Mouse (Mus musculus) large intestine, adult 2 months (tissue): ENCODE data around the gene Cwc22. TPM values are rescaled to one million over a fixed set of nuclear protein-coding genes. Genes with fewer than 3 reads are reported as not detected.

Source experiments
- DNase-seq: peaks from one replicate; pipeline ENCODE4 v3.0.0-alpha.2; 2012; ENCODE audit warnings: low read depth, low spot score
- WGBS: fragments of 180-500 bp; shearing (Covaris S2); methylation state at CpG from one replicate; pipeline ENCODE4 v1.1.7; 2018; 5-methylcytosine and 5-hydroxymethylcytosine counted together
- polyA plus RNA-seq: library from polyadenylated mRNA; depleted of rRNA; stranded (reverse); fragments of >200 nt; gene quantifications from 2 replicates; pipeline ENCODE4 v1.2.3, GENCODE M21; 2012

Cwc22 gene
- polyA plus RNA-seq, 1 experiment: 3.0 TPM

DNA sequence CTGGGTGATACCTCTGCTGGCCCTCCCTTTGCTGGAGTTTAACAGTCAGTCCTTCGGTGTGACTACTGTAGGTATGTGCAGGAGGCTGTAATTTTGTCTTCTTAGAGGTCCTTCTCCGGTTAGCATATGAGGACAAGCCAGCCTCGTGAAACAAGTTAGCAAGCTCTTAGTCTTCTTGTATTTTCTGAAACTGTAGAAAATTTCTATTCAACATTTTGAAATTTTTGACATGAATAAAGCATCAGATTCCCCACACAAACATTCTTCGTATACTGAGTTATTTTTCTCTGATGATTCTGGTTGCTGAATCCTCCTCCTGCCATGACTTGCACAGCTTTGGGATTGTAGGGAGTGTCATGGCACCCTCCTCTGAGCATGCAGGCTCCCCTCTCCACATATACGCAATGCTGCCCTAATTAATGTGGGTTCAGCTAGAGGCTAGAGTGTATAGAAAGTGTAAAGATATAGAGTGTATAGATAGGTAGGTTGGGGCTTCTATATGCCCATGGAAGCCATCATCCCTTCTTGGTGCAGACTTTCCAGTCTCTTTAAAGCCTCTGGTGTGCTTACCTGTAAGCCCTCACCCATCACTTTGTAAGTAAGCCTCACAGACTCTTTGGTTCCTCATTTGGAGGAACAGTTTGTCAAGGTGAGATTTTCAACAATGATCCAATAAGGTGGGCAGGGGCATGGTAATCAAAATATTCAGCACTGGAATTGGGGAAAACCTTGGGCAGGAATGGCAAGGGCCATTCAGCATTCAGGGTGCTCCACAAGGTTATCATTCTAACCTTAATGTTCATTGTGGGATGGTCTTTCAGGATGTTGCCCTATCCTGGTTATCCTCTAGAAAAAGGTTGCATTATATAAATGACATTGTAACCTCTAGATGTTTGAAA lies 64.6 kb downstream of the Cwc22 start:
- 77% methylated on average over 5 of the region's 5 CpGs for WGBS
- DNase-seq: no peak

DNA sequence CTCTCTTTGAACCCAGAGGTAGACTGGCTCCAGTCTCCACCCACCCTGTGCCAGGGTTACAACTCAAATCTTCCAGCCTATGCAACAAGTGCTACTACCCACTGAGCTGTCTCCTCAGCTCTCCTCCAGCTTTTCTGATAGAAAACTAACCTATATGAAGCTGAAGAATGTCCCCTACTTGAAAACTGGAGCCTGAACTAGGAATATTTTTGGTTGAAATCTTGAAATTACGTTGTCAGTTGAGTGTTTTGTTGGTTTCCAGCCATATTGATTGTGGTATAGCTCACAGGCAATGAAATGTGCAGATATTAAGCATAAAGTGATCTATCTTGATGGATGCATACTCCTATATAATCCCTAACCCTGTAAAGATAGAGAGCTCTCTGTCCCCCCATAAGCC lies 65.8 kb downstream of the Cwc22 start:
- WGBS: 53% methylated on average over 1 of the region's 1 CpGs
- no peak for DNase-seq

DNA sequence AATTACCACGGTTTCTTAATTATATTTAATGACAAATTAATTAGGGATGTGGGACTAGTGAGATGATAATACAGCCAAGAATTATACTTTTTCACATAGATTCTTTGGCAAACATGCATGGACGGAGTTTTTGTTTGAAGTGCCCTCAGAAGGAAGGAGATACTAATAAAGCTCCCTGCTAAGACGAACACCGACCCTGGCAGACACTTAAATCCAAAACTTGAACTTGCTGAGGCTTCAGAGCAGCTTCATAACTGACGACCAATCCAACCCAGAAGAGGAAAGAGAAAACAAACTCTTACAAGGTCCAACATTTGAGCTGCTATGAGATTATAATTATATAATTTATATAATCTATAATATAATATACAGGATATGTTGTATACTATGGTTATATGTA lies 66.4 kb downstream of the Cwc22 start:
- 63% methylated on average over 5 of the region's 5 CpGs for WGBS

GRCm38 (mm10) chr2:77877156-77877855 lies 68.9 kb downstream of the Cwc22 start:
- DNase-seq: no peak
- 86% methylated on average over 10 of the region's 10 CpGs for WGBS

More for the DNA sequence above, 66.4 kb downstream of the Cwc22 start:
- no peak for DNase-seq

DNA sequence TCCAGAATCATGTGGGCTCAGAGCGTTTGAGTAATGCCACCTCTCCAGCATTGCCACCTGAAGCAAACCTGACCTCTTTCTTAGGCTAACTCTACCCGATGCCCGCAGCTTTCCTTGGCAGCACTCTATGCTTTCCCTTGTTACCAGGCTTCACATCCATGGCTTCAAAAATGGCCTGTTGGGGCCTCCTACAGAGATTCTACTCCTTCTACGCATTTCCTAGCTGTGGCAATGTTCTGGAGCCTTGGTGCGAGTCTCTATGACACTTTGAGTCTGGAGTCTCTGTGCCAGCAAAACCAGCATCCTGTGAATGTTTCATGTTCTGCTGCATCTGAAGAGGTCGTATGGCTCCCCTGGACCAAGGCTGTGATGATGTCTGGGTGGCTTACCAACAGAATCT lies 69.8 kb downstream of the Cwc22 start:
- no peak for DNase-seq
- WGBS: 84% methylated on average over 6 of the region's 6 CpGs

DNA sequence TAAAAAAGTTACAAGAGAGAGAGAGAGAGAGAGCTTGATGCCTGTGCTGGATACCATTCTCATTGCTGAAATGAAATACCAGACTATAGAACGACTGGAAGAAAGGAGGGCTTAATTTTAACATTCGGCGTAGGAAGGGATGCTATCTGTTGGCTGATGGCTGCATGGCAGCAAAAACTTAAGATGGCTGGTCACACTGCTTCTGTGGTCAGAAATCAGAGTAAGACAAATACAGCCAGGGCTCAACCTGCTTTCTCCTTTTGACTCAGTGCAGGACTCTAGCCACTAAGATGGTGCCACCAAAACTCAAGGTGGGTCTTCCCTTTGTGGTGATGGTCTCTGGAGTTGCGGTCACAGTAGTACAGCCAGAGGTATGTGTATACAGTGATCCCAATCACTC lies 70.7 kb downstream of the Cwc22 start:
- no peak for DNase-seq
- WGBS: 90% methylated on average over 4 of the region's 4 CpGs

- DNase-seq: no peak
- 73% methylated on average over 3 of the region's 3 CpGs for WGBS
Measured at GRCm38 (mm10) chr2:77874678-77875077, 71.5 kb downstream of the Cwc22 start.

DNA sequence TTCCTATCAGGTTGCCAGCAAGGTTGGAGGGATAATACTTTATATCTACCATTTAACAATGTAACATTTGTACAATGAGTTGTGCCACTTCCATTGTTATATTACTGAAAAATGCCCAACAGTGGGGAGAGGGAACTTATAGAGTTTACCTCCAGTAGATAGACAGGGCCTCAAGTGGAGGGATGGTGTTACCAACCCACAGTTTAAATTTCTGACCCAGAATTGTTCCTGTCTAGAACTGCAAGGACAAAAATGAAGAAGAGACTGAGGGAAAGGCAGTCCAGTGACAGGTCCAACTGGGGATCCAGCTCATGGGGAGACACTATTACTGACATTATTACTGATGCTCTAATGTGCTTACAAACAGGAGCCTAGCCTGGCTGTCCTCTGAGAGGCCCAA lies 72.4 kb downstream of the Cwc22 start:
- DNase-seq: no peak

DNA sequence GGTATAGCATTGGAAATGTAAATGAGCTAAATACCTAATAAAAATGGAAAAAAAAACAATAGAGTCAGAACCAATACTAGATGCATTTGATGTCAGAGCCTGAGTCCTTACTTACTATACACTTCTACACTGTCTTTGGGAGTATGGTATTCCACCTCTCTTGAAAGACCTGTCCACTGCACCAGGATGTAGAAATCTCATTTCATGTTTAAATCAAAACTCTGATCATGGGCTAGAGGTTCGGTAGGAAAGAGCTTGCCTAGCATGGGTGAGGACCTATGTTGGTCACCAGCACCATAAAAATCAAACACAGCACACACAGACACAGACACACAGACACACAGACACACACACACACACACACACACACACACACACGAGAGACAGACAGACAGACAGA lies 73.5 kb downstream of the Cwc22 start:
- no peak for DNase-seq
- 69% methylated on average over 2 of the region's 2 CpGs for WGBS

DNA sequence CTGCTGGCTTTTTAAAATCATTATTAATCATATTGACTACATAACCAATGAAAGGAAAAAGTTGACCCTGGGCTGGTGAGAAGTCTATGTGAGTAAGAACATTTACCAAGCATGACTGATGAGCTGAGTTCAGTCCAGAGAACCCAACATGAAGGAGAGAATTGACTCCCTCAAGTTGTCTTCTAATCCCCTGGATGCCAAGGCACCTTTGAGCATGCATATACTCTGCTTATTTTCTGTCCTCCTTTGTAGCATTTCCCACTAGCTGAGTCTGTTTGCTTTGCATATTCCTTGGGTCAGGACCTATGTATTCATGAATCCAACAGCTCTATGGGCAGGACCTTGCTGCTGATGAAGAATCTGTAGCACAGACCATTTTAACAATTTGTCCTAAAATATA lies 75.0 kb downstream of the Cwc22 start:
- no peak for DNase-seq

DNA sequence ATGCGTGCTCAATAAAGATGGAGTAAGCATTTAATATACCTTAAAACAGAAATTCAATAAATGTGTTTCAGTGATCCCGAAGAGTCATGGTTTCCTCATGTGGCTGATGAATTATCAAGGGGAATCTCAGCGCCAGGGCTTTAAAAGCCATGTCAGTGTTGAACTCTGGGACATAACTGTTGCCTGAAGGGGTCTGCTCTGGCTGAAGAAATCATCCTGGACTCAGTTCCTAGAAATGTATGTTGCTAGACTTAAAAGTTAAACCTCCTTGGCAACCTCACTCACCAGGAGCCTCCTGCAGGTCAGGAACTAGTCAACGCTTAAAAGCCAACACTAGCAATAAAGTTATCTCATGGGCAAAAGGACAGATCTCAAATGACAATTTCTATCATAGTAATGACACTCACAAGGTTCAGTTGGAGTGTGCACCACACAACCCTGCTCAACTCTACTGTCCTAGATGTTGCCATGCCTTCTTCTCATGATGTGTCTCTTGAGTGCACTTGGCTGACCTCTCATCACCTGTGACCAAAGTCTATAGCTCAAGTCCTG lies 76.4 kb downstream of the Cwc22 start:
- WGBS: 90% methylated on average over 4 of the region's 4 CpGs
- no peak for DNase-seq

GRCm38 (mm10) chr2:77863934-77864333 lies 82.2 kb downstream of the Cwc22 start:
- WGBS: 70% methylated on average over 6 of the region's 6 CpGs
- DNase-seq: no peak

GRCm38 (mm10) chr2:77863522-77863921 lies 82.7 kb downstream of the Cwc22 start:
- 66% methylated on average over 15 of the region's 15 CpGs for WGBS
- DNase-seq: no peak

DNA sequence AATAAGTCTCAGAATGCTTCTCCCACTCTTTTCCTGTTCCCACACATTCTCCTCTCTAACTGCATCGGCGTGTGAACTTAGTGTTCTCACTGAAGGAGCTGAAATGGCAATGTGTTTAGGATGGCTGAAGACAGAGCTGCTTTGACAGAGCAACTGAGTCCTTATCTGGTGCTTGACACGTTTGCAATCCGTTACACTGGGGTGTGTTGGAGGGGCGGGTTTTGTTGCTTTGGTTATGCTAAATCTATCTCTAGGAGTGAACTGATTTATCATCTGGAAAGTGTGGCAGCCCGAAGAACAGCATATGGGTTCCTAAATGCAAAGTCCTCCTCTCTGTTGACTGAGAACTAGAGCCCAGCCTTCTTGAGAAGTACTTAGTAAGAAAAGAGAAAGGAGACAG lies 104.7 kb downstream of the Cwc22 start:
- 50% methylated on average over 6 of the region's 6 CpGs for WGBS
- no peak for DNase-seq

DNA sequence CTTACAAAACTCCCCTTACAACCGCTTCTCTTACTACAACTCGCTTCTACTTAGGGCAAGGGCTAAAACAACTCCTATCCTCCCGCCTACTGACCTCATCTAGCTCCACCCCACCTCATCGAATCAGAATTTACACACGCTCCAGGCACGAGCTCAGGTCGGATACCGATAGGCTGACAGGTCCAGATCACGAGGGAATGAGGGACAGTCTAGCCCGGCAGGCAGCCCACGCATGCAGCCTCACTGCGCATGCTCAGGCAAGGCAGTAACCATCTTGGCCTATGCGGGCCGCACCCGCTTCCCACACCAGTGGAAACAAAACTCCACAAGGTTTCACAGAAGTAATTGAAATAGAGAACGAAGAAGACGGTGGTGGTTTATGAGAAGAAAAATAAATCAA lies 106.6 kb downstream of the Cwc22 start:
- no peak for DNase-seq
- 87% methylated on average over 17 of the region's 17 CpGs for WGBS

- WGBS: 76% methylated on average over 1 of the region's 1 CpGs
- DNase-seq: no peak
Measured at GRCm38 (mm10) chr2:77838688-77839087, 107.5 kb downstream of the Cwc22 start.

- 37% methylated on average over 3 of the region's 3 CpGs for WGBS
- no peak for DNase-seq
Measured at GRCm38 (mm10) chr2:77835781-77836180, 110.4 kb downstream of the Cwc22 start.
